Mouse (Mus musculus) lung, adult 2 months (tissue): Measurements from ENCODE around the gene Rad23a.
A peak's percentile ranks its signal among the peaks of the same experiment; 100 is the strongest.

Experiments
- CTCF ChIP-seq: fragments of 200-500 bp; IDR thresholded peaks from 2 replicates; pipeline ENCODE4 v1.5.1; 2011; ENCODE audit warnings: mild to moderate bottlenecking, low read length, control low read depth; ENCODE audit not compliant: insufficient read depth
- POLR2A ChIP-seq: fragments of 200-500 bp; IDR thresholded peaks from 2 replicates; pipeline ENCODE4 v1.6.1; 2011; ENCODE audit warnings: low read depth, mild to moderate bottlenecking, control low read depth, low read length, borderline replicate concordance; ENCODE audit errors: extremely low read depth

DNA sequence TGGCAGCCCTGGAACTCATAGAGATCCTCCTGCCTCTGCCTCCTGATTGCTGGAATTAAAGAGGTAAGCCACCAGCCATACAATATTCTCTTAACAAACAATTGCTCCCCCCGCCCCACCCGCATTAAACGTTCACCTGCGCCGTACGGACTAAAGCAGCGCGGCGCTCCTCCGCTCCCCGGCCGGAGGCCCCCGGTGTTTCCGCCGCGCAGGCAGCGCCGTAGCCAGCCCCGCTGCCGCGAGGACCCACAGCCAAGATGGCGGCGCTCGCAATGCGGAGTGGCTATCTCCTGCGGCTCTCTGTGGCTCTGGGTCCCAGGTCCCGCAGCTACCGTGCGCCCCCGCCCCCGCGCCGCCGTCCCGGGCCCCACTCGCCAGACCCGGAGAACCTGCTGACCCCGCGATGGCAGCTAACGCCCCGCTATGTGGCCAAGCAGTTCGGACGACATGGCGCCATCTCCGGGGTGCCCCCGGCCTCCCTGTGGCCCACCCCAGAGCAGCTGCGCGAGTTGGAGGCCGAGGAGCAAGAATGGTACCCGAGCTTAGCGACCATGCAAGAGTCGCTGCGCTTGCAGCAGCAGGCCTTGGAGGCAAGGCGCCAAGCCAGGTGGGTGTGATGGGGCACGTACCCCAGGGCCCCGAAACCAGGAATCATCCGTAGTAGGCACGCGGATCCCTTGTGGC, 8.3 kb downstream of the Rad23a start:
- TF ChIP-seq POLR2A = peak; percentile 89
- TF ChIP-seq CTCF = no peak
